Mouse (Mus musculus): Measurements from ENCODE around the gene Bmt2.

GRCm38 (mm10) chr6:13630607-13631006 is 47.2 kb downstream of the Bmt2 start:
- TF ChIP-seq CTCF (IDR thresholded peaks at IDR 0.05; ENCODE audit: borderline replicate concordance, extremely low read depth, insufficient read depth, insufficient read length) (no peak), POLR2A (IDR thresholded peaks at IDR 0.05; ENCODE audit: borderline replicate concordance, extremely low read depth, insufficient read depth, insufficient read length, poor library complexity, severe bottlenecking) (no peak)
